Mouse (Mus musculus) small intestine, adult 2 months (tissue): ENCODE data around the gene Lrp2.

Source experiments
- CTCF ChIP-seq: fragments of 200-500 bp; IDR thresholded peaks from 2 replicates; pipeline ENCODE4 v1.5.1; 2012; ENCODE audit warnings: low read depth, mild to moderate bottlenecking, control low read depth, inconsistent platforms, low read length, moderate library complexity, mixed read lengths; ENCODE audit not compliant: insufficient replicate concordance, insufficient read length; ENCODE audit errors: extremely low read depth
- POLR2A ChIP-seq: fragments of 200-500 bp; IDR thresholded peaks from 2 replicates; pipeline ENCODE4 v1.6.1; 2012; ENCODE audit warnings: low read depth, mild to moderate bottlenecking, control low read depth, inconsistent platforms, low read length, moderate library complexity

GRCm38 (mm10) chr2:69415070-69415469 lies 170.8 kb downstream of the Lrp2 start:
- TF ChIP-seq POLR2A (no peak), CTCF (no peak)
